Mouse (Mus musculus): ENCODE data around the gene Rpgr.

DNA sequence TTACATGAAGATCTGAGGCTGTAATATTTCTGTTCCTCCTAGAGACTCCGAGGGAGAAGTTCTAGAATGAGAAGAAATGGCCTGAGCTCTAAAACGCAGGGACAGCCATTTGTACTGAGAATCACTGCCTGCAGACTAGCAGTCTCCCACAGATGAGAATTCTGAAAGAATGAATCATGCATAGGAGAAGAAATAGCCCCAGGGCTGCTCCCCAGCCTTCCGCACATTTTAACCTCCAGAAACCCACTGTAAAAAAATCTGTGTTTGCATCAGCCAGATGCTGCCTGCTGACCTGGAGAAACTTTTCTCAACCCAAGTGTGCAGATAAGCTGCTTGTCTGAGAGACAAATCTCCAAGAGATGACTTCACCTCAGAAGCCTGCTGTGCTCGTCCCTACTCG is 111.2 kb downstream of the Rpgr start:
- no peak for TF ChIP-seq CTCF (IDR thresholded peaks at IDR 0.05; ENCODE audit: low read depth)
- no peak for TF ChIP-seq EP300 (IDR thresholded peaks at IDR 0.05; ENCODE audit: low read depth)
